In genomic region chr7:50205268-50205667, GRCm38 (mm10) we compare ENCODE assay signal across 9 mouse cellular contexts.
A peak's percentile ranks its signal among the peaks of the same experiment; 100 is the strongest.
DNase-seq lines count a peak whose midpoint lies in the region; ATAC-seq lines count a peak whose summit lies in the region.
"Had no signal": no experiment of that assay in that cellular context is flagged by ENCODE, and none has a peak within 500 bp of the region (broad histone marks: within the 10 kb centered on the region; RNA-seq: fewer than 3 reads in every experiment).

No protein-coding gene starts in this region.

- ATAC-seq in cerebellum, adult (ENCODE audit: insufficient number of reproducible peaks, low FRiP score, low TSS enrichment): no peak
- ATAC-seq: midbrain, embryonic 15.5 days had no signal

- peak; percentile 7 for DNase-seq in embryo, embryonic 10 days (ENCODE audit: low spot score)
- DNase-seq in embryo, embryonic 9.5 days (ENCODE audit: extremely low spot score): no peak
- DNase-seq in right cerebral cortex, adult 18-20 months: peak; percentile 23
- no peak for DNase-seq in right cerebral cortex, postnatal 14 days
- DNase-seq in layer of hippocampus, adult 8-10 months (ENCODE audit: low spot score in 2 of 2): peak; percentile 11 to 15
- no peak for DNase-seq in thymus, postnatal 0 days (ENCODE audit: low spot score)
- no peak for DNase-seq in spleen, postnatal 36 days (ENCODE audit: low spot score in 2 of 2)

Comparison
In these comparisons a context has a peak if more than half of its experiments do, and no peak if none do; other contexts are left out.
1. DNase-seq: peak in embryo, embryonic 10 days (single experiment), right cerebral cortex, adult 18-20 months (single experiment) and layer of hippocampus, adult 8-10 months (2 of 2); none in embryo, embryonic 9.5 days (single experiment), right cerebral cortex, postnatal 14 days (single experiment), thymus, postnatal 0 days (single experiment) and spleen, postnatal 36 days (0 of 2).